Mouse (Mus musculus) left cerebral cortex, postnatal 10 days (tissue): ENCODE data around the gene Bank1. TPM values are rescaled to one million over a fixed set of nuclear protein-coding genes. Genes with fewer than 3 reads are reported as not detected.

Experiments used
- DNase-seq, 2 experiments: peaks; one replicate each; pipeline ENCODE4 v3.0.0; 2021 to 2022; ENCODE audit warnings: low spot score in 2 of 2, mixed read lengths in 1 of 2; ENCODE audit errors: extremely low spot score in 1 of 2
- intact Hi-C: fragments of 180-260 bp; cut with DNase I; formaldehyde crosslinking; loops from one replicate; pipeline ENCODE4 v1.15.1; 2025
- total RNA-seq, 2 experiments: library from RNA; stranded (reverse); gene quantifications; 2 replicates each; pipeline ENCODE4 v1.2.3; 2021

Bank1 gene
- total RNA-seq, 2 experiments from 2014 or later = 0.71 to 0.73 TPM

- intact Hi-C loops = no loop called here
- DNase-seq = no peak
Observed at GRCm38 (mm10) chr3:136147166-136147565, 178.7 kb downstream of the Bank1 start.

- intact Hi-C loops = no loop called here
- no peak for DNase-seq
Observed at GRCm38 (mm10) chr3:136132013-136132412, 193.9 kb downstream of the Bank1 start.

DNA sequence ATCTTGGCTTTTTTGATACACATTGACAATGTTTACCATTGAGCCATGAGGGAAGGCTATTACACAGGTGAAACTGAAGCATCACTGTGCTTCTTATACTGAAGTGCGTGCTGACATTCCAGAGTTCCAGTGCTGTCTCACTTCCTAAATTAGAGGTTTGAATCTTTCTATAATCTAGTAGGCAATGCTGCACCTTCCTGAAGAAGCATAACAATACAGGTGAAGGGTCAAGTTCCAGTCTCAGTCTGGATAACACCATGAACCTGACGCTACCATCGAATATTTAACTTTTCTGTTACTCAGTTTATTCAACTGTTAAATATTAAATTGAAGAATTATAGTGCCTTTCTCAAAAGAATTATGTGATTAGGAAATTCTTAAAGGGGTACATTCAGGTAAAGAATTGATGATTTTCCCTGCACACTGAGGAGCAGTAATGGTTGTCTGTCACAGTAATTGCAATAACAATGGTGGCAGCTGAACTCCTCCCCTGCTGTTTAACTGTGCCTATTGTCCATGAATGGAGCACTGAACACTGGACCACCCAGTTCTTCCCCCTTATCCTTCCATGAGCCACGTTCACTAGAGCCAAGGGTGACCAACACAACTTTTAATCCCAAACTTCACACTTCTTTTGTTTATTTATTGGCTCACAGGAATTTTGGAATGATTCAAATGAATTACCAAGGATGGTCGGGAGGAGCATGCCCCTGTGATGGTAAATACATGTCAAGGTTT, 210.2 kb downstream of the Bank1 start:
- intact Hi-C loops = no loop called here
- no peak for DNase-seq

GRCm38 (mm10) chr3:136109411-136110139, 216.3 kb downstream of the Bank1 start:
- intact Hi-C loops = no loop called here
- DNase-seq = no peak

DNA sequence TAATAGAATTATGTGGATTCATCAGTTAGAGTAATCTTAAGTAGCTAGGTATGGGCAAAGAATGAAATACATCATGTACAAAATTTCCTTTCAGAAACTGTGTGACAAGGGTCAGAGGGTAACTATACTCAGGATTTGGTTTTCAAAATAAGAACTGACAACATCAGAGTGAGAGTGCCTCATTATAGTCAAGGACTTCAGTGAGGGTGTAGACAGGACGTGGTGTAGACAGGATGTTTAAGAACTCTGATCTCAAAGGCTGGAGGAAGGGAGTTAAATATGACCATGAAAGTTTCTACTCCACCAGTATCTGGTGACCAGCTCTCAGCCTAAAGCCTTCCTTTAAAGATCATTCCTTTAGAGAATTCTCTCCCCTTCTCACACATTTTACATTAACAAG, 219.4 kb downstream of the Bank1 start:
- DNase-seq = no peak
- intact Hi-C loops = no loop called here

DNA sequence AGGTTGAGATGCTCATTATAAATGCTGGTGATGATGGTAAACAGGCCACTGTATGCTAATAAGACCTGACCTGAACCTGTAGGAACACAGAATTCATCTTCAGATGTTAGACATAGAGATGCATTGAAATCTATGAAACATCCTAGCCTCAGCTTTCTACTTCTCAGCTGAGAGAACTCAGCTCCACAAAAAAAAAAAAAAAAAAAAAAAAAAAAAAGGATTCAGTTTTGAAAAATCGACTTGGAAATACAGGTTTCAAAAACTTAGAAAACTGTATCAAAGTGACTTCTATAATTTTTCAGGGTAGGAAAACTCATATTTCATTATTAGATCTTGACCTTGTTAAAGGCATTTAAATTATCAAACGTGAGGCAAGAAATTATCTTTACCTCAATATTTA, 222.5 kb downstream of the Bank1 start:
- intact Hi-C loops = no loop called here
- DNase-seq = no peak

DNA sequence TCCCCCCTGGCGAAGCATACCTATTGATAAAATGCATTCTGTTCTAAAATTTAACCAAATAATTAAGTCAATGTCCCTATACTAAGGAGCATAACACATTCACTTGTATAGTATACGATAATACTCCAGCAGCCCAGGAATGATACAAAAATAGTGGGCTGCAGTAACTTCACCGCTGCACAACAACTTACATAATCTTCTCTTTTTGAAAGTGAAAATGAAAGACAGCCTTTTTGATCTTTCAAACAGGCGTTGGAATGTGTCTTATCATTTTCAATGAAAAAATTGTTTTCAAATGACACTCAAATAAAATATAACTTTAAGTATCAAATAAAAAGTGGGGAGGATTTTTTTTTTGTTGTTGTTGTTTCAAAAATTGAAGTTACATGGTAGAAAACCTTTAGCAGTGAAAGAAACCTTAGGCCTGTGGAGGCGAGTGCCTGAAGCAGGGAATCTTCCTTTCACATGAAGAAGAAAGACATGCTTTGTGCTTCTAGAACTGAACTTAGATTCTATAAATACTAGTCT, 224.8 kb downstream of the Bank1 start:
- no peak for DNase-seq
- intact Hi-C loops = no loop called here

GRCm38 (mm10) chr3:136100292-136100691, 225.6 kb downstream of the Bank1 start:
- DNase-seq = no peak
- intact Hi-C loops = no loop called here

GRCm38 (mm10) chr3:136086948-136087660, 238.8 kb downstream of the Bank1 start:
- no peak for DNase-seq
- intact Hi-C loops = no loop called here

- intact Hi-C loops = no loop called here
- DNase-seq = no peak
Observed at GRCm38 (mm10) chr3:136086431-136086830, 239.4 kb downstream of the Bank1 start.

DNA sequence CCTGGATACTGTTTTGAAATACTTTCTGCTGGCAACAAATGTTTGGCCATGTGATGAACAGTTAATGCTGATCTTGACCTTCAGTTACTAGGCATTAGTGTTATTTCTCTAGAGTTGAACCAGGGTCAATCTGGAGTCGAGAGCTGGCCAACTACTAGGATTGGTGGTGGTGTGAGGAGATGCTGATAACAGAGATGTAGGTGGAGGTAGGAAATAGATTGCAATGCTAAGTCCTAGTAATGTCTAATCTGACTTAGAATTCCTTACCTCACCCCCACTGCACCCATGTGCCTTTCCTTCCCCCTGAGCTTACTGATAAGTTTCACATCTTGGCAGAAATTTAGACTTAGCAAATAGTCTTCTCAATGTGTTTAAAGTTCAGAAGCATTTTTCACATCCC, 240.8 kb downstream of the Bank1 start:
- intact Hi-C loops = no loop called here
- DNase-seq = no peak

- intact Hi-C loops = no loop called here
- peak in 1 of 2 experiments; percentile 28 for DNase-seq
Observed at GRCm38 (mm10) chr3:136084066-136084465, 241.8 kb downstream of the Bank1 start.

DNA sequence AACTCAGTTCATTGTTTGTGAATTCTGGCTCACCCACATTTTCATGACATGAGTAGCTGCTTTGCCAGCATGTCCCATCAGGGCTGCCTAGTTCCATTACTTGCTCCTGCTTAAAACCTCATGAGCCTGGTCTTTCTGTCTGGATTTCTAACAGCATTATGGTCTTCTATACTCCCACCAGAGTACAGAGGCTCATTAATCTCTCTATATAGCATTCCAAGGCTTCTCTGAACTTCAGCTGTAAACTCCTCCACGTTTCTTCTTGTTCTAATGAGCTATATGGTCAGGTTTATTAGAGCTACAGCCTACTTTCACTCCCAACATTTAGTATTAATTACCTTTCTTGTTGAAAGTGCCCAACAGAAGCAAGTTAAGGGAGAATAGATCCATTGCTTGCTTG, 244.6 kb downstream of the Bank1 start:
- DNase-seq = no peak
- intact Hi-C loops = no loop called here

DNA sequence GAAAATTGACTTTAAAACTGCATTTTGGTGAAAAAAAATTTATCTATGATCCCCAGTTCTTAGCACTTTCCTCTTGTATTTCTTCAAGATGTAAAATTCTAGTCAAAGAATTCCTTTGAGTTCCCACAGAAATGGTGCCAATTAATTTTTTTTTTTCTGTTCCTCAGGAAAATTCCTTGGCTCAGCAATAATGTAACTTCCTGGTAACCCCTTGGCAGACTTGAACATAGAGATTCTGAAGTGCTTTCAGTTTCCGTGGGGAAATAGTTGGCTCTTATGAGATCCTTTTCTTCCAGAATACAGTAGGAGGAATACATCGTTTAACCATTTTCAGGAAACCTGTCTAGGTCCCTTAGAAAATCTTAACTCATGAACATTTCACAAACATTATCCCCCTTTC, 247.3 kb downstream of the Bank1 start:
- DNase-seq = no peak
- intact Hi-C loops = no loop called here

- no peak for DNase-seq
Observed at GRCm38 (mm10) chr3:136070394-136070793, 255.5 kb downstream of the Bank1 start.

DNA sequence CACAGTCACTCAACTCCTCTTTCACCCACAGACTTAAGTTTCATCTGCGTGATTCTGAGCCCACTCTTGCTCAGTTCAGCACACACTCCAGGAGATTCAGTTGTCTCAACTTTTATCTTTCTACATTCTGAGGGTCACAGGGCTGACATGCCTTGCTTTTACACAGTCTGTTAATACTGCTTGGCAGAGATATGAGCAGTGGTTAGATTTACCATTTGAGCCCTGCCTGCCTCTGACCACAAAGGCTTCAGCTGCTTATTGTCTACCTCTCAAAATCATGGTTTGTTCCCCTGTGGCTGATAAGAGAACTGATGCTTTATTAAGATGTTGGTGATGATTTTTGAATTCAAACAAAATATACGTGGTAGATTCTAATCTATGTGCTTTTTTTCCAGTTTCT, 264.0 kb downstream of the Bank1 start:
- no peak for DNase-seq
- intact Hi-C loops = no loop called here

More at GRCm38 (mm10) chr3:136070394-136070793, 255.5 kb downstream of the Bank1 start:
- intact Hi-C loops = no loop called here

DNA sequence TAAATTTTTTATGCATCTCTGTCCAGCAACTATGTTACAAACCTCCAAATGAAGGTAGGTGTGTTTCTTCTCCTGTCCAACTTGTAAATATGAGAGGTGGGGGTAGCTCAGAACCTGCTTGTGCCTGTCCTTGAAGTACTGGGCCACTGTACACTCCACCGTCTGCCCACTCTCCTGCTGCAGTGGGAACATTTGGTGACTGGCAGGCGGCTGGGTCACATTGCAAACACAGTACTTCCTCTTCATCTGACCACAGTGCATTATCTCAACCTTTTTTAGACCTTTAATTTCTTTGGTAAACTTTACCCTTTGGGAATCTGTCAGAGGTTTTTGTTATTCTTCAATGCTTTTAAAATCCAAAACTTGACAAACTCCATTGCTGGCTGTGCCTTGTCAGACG, 275.2 kb downstream of the Bank1 start:
- DNase-seq = no peak
- intact Hi-C loops = no loop called here

DNA sequence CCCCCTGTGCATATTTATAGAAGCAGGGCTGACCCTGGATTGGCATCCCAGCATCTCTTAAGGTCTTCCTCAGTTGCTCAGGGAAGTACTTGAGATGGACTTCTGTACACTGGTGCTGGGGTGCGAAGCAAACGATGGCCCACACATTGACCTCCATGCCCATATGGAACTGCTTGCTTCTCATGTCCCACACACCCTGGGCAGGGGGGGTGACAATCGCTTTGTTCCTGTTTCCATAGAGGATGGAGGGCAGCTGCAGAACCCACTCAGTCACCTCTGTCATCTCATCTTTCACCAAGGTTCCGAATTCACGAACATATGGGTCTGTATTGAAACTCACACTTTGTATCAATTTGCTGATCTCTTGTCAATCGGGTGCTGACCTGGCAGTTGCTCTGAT, 275.7 kb downstream of the Bank1 start:
- no peak for DNase-seq
- intact Hi-C loops = no loop called here

- intact Hi-C loops = no loop called here
- no peak for DNase-seq
Observed at GRCm38 (mm10) chr3:136048026-136048425, 277.8 kb downstream of the Bank1 start.

DNA sequence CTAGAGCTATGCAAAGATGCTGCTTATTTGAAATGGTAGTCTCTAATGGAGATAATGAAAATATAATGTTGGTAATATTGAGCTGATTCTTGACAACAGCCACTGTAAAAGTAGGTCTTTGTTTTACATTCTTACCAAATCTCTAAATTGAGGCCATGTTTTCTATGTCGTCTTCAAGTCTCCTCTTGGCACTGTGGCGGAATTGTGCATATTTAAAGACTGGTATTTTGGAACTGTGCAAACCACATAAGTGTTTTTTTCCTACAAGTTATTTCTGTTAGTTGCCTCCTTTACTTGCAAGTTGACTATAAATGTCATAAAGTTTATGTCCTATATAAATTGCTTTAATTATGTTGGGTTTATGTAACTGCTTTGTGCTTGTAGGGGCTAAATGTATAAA, 280.5 kb downstream of the Bank1 start:
- intact Hi-C loops = no loop called here
- DNase-seq = no peak
